Mouse (Mus musculus) ES-Bruce4 (cell line): ENCODE measurements around the gene Vps37c. TPM values are rescaled to one million over a fixed set of nuclear protein-coding genes. Genes with fewer than 3 reads are reported as not detected.

Experiments used
- H3K27ac ChIP-seq: 2 replicates; pipeline ENCODE4 v1.5.1; 2012; ENCODE audit warnings: low read length, inconsistent platforms; ENCODE audit not compliant: insufficient read depth
- H3K27me3 ChIP-seq: 2 replicates; pipeline ENCODE4 v1.6.1; 2012; ENCODE audit warnings: mild to moderate bottlenecking, low read length, inconsistent platforms; ENCODE audit not compliant: control insufficient read depth, poor library complexity, insufficient read depth, severe bottlenecking
- H3K36me3 ChIP-seq: 2 replicates; pipeline ENCODE4 v1.6.1; 2012; ENCODE audit warnings: inconsistent platforms, mild to moderate bottlenecking, low read length, moderate library complexity; ENCODE audit not compliant: control insufficient read depth, poor library complexity, insufficient read depth, severe bottlenecking
- H3K4me1 ChIP-seq: one replicate; pipeline ENCODE4 v1.8.1; 2011; ENCODE audit warnings: low read length; ENCODE audit not compliant: control insufficient read depth, insufficient read depth
- H3K4me3 ChIP-seq: 2 replicates; pipeline ENCODE4 v1.5.1; 2011; ENCODE audit warnings: low read depth, mild to moderate bottlenecking, low read length
- H3K9ac ChIP-seq: 2 replicates; pipeline ENCODE4 v1.6.1; 2012; ENCODE audit warnings: low read depth, mild to moderate bottlenecking, inconsistent platforms; ENCODE audit not compliant: poor library complexity, severe bottlenecking
- H3K9me3 ChIP-seq: replicated peaks from 2 replicates; pipeline ENCODE4 v1.6.1; 2012; ENCODE audit warnings: mild to moderate bottlenecking, low read length, inconsistent platforms; ENCODE audit not compliant: control insufficient read depth, poor library complexity, insufficient read depth, severe bottlenecking
- CTCF ChIP-seq: IDR thresholded peaks from one replicate; pipeline ENCODE4 v1.8.1; 2011; ENCODE audit warnings: low read depth, low read length
- EP300 ChIP-seq: IDR thresholded peaks from 2 replicates; pipeline ENCODE4 v1.6.1; 2011; ENCODE audit warnings: low read depth, low read length; ENCODE audit not compliant: insufficient read depth
- POLR2A ChIP-seq: IDR thresholded peaks from one replicate; pipeline ENCODE4 v1.8.1; 2011; ENCODE audit warnings: low read length; ENCODE audit not compliant: insufficient read depth
- polyA plus RNA-seq: library from polyadenylated mRNA; stranded (reverse); fragments of >200 nt; gene quantifications from 2 replicates; pipeline ENCODE4 v1.2.4, GENCODE M21; 2011; ENCODE audit warnings: low read depth; ENCODE audit not compliant: missing spikeins, insufficient read depth, insufficient read length

Gene Vps37c
- polyA plus RNA-seq, 1 experiment, result 11.5 TPM

- H3K4me1 ChIP-seq, result peaks cover 2% of the 10 kb centered on the region
Measured at GRCm38 (mm10) chr19:10701013-10701726, 12.6 kb downstream of the Vps37c start.

DNA sequence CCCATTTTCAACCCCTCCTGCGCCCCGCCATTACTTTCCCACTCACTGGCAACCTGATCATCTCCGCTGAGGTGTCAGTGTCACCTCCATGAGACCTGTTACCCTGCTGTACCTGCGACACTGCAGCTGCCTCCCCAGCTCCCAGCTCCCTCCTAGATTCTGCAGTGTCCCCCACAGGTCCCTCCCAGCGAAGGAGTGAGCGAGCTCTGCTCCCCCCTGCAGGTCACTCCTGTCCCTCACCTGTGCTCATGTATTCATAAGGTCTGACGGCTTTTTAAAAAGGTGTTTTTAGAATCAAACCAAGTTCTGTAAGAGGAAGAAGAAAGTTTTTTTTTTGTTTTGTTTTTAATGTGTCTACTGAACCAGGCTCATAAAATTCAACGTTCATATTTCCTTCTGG lies 13.6 kb downstream of the Vps37c start:
- no peaks in the 10 kb centered on the region for H3K9me3 ChIP-seq
- TF ChIP-seq CTCF, result peak; percentile 23
- no peak for TF ChIP-seq EP300
- H3K27ac ChIP-seq, result no peak overlapping the region
- peaks cover 2% of the 10 kb centered on the region for H3K4me1 ChIP-seq
- H3K4me3 ChIP-seq, result no peak overlapping the region
- no peaks in the 10 kb centered on the region for H3K27me3 ChIP-seq
- H3K9ac ChIP-seq, result no peak overlapping the region
- no peaks in the 10 kb centered on the region for H3K36me3 ChIP-seq

More at GRCm38 (mm10) chr19:10701013-10701726, 12.6 kb downstream of the Vps37c start:
- H3K4me3 ChIP-seq, result no peak overlapping the region
- no peak for TF ChIP-seq CTCF
- no peak for TF ChIP-seq POLR2A
- no peak for TF ChIP-seq EP300
- H3K27me3 ChIP-seq, result no peaks in the 10 kb centered on the region
- H3K9me3 ChIP-seq, result no peaks in the 10 kb centered on the region
- H3K36me3 ChIP-seq, result no peaks in the 10 kb centered on the region
- H3K27ac ChIP-seq, result no peak overlapping the region
- H3K9ac ChIP-seq, result no peak overlapping the region

DNA sequence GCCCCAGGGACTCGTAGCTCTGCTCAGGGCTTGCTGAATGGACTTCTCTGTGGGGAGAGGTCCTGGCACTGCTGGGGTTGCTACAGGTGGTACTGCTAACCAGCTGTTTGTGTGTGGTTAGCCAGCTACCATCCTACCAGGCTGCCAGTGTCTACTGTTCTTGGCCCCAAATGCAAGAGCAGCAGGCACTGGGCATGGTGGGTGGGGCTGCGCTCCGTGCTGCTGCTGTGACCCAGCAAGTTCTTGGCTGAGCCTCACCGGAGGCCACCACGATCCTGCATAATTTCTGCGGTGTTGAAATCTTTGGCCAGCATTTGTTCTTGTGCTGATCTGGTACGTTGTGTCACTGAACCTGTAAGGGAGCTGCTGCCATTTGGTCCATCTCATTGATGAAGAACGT lies 14.9 kb downstream of the Vps37c start:
- Histone ChIP-seq H3K4me1 (no peaks in the 10 kb centered on the region), H3K27me3 (no peaks in the 10 kb centered on the region), H3K4me3 (no peak overlapping the region), H3K9ac (no peak overlapping the region), H3K9me3 (no peaks in the 10 kb centered on the region), H3K27ac (no peak overlapping the region), H3K36me3 (no peaks in the 10 kb centered on the region)
- TF ChIP-seq EP300 (no peak), POLR2A (no peak), CTCF (no peak)

DNA sequence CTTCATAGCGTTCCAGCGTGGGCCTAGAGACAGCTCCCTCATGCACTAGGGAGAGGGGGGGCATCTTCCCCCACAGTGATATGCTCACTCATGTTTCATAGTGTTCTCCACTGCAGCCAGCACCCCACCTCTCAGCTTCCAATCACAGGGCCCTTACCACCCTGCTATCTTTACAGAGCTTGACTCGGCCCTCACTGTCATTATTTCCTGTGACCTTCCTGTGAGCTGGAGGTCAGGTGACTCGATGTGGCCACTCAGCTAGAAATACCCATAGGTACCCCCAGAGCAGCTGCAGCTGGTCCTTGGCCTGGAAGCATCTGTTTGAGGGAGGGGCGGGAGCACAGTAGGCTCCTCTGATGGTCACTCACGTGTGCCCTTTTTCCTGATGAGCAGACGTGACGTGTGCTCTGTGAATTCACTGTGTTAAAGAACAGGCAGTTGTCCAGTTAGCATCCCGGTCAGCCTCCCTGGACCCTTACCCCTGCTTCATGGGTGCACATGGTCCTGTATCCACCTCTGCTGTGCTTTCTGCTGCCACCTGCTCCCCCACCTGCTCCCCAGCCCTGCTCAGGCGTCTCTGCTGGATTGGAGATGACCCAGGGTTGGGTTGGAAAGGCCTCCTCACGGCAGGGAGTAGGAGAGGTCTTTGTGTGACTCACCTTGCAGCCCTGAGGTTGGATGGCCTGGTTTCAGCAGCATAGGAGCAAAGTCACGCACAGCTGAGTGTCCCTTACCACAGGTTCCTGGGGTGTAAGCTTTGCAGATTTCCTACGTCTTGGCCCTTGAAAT lies 18.7 kb downstream of the Vps37c start:
- no peak overlapping the region for H3K9ac ChIP-seq
- no peaks in the 10 kb centered on the region; the same call in 1 of the 2 replicates for H3K36me3 ChIP-seq
- no peaks in the 10 kb centered on the region for H3K9me3 ChIP-seq
- no peak overlapping the region for H3K27ac ChIP-seq
- no peaks in the 10 kb centered on the region for H3K27me3 ChIP-seq
- H3K4me3 ChIP-seq, result no peak overlapping the region
- TF ChIP-seq EP300 (no peak), POLR2A (no peak), CTCF (no peak)
- no peaks in the 10 kb centered on the region for H3K4me1 ChIP-seq

DNA sequence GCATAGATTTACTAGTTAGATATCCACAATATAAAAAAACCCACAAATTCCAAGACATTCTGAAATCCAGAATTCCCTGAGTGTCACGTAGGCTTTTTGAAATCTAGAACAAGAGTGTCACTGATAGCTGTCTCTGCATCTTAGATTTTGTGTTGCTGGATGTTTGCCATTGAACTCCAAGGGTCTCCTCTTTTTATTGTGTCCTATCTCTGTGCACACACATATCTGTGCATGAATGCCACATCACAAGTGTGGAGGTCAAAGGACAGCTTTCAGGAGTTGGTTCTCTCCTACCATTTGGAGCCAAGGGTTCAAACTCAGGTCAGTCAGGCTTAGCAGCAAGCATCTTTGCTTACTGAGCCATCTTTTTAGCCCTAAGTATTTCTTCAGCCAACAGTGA lies 19.3 kb downstream of the Vps37c start:
- H3K4me3 ChIP-seq, result no peak overlapping the region
- no peaks in the 10 kb centered on the region for H3K9me3 ChIP-seq
- H3K4me1 ChIP-seq, result no peaks in the 10 kb centered on the region
- H3K27me3 ChIP-seq, result no peaks in the 10 kb centered on the region
- TF ChIP-seq EP300 (no peak), CTCF (no peak), POLR2A (no peak)
- no peak overlapping the region for H3K9ac ChIP-seq
- H3K36me3 ChIP-seq, result no peaks in the 10 kb centered on the region; the same call in 1 of the 2 replicates
- H3K27ac ChIP-seq, result no peak overlapping the region

DNA sequence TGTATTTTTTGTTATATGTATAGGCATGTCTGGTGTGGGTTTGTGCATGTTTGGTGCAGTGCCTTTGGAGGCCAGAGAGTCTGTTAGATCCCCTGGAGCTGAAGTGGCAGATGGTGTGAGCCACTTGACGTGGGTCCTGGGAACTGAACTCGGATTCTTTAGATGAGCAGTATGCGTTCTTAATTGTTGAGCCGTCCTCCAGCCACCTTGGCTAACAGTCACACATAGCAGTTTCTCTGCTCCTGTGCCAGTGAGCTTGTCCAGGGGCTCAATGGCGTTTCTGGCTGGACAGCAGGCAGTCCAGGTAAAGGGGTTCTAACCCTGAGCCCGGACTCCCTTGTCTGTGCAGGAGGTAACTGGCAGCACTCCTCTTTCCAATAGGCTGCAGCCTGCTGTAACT lies 20.4 kb downstream of the Vps37c start:
- H3K4me1 ChIP-seq, result no peaks in the 10 kb centered on the region
- no peak overlapping the region for H3K9ac ChIP-seq
- H3K27ac ChIP-seq, result no peak overlapping the region
- no peak for TF ChIP-seq EP300
- no peak for TF ChIP-seq POLR2A
- no peak for TF ChIP-seq CTCF
- H3K27me3 ChIP-seq, result no peaks in the 10 kb centered on the region
- H3K9me3 ChIP-seq, result no peaks in the 10 kb centered on the region
- H3K4me3 ChIP-seq, result no peak overlapping the region
- H3K36me3 ChIP-seq, result no peaks in the 10 kb centered on the region; the same call in 1 of the 2 replicates
